Mouse (Mus musculus) MEL (cell line): ENCODE measurements around the gene Syce3.

ENCODE experiments used
- CTCF ChIP-seq, 3 experiments: IDR thresholded peaks in 2 of 3; conservative IDR thresholded peaks in 1 of 3; 2 replicates each; pipeline ENCODE4 v1.5.1; 2011 to 2012; ENCODE audit warnings: low read length in 3 of 3, low read depth in 2 of 3, mild to moderate bottlenecking in 2 of 3, improper control_type of control experiment in 1 of 3, inconsistent platforms in 1 of 3, mixed read lengths in 1 of 3, moderate library complexity in 1 of 3; ENCODE audit not compliant: control insufficient read depth in 1 of 3, insufficient read depth in 1 of 3, poor library complexity in 1 of 3, severe bottlenecking in 1 of 3
- EP300 ChIP-seq, 2 experiments: IDR thresholded peaks; 2 replicates each; pipeline ENCODE4 v1.6.1; 2011; ENCODE audit warnings: improper control_type of control experiment in 2 of 2, low read length in 2 of 2, low read depth in 1 of 2, mild to moderate bottlenecking in 1 of 2
- ETS1 ChIP-seq: IDR thresholded peaks from 2 replicates; pipeline ENCODE4 v1.6.1; 2012; ENCODE audit warnings: low read depth, mild to moderate bottlenecking, inconsistent platforms, low read length, improper control_type of control experiment, moderate library complexity
- GABPA ChIP-seq: IDR thresholded peaks from 2 replicates; pipeline ENCODE4 v1.6.1; 2012; ENCODE audit warnings: low read depth, mild to moderate bottlenecking, inconsistent platforms, low read length, improper control_type of control experiment, moderate library complexity
- JUND ChIP-seq: IDR thresholded peaks from 2 replicates; pipeline ENCODE4 v1.6.1; 2011; ENCODE audit warnings: low read depth, mild to moderate bottlenecking, improper control_type of control experiment, low read length
- KAT2A ChIP-seq: conservative IDR thresholded peaks from 2 replicates; pipeline ENCODE4 v1.6.1; 2012; ENCODE audit warnings: low read depth, low read length, improper control_type of control experiment, inconsistent platforms
- MAX ChIP-seq: IDR thresholded peaks from 2 replicates; pipeline ENCODE4 v1.6.1; 2011; ENCODE audit warnings: low read length, improper control_type of control experiment
- MAZ ChIP-seq: IDR thresholded peaks from 2 replicates; pipeline ENCODE4 v1.6.1; 2012; ENCODE audit warnings: low read depth, mild to moderate bottlenecking, inconsistent platforms, low read length, improper control_type of control experiment
- POLR2A ChIP-seq, 2 experiments: IDR thresholded peaks; 2 replicates each; pipeline ENCODE4 v1.6.1; 2011 to 2012; ENCODE audit warnings: low read length in 2 of 2, mild to moderate bottlenecking in 2 of 2, control low read depth in 1 of 2, improper control_type of control experiment in 1 of 2, low read depth in 1 of 2, moderate library complexity in 1 of 2; ENCODE audit not compliant: control insufficient read depth in 1 of 2, insufficient read depth in 1 of 2, poor library complexity in 1 of 2
- ZC3H11A ChIP-seq: IDR thresholded peaks from 2 replicates; pipeline ENCODE4 v1.6.1; 2012; ENCODE audit warnings: low read depth, mild to moderate bottlenecking, inconsistent platforms, low read length, improper control_type of control experiment

DNA sequence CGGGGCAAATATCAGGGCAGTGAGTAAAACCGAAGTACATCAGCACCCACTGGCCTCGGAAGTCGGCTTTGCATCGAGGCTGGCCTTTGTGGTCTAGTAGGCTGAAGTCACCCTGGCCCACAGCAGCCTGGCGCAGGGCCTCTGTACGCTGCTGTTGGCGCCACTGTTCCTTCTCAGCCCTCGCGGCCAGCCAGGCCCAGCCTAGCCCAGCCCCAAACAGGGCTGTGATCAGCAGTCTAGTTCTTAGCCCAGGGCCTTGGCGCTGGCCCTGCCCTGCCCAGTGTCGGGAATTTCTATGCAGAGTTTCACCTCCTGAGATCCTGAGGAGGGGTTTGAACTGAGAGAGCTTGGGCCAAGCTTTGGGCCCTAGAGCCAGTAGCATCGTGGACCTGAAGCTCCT lies 38.2 kb downstream of the Syce3 start:
- no peak for TF ChIP-seq CTCF (IDR thresholded peaks at IDR 0.05 in 2 of 3, conservative IDR thresholded peaks at IDR 0.05 in 1 of 3; ENCODE audit: control insufficient read depth in 1 of 3, insufficient read depth in 1 of 3, low read depth in 2 of 3, low read length in 3 of 3, poor library complexity in 1 of 3, severe bottlenecking in 1 of 3)
- TF ChIP-seq ETS1 = no peak
- no peak for TF ChIP-seq ZC3H11A
- TF ChIP-seq KAT2A = no peak
- TF ChIP-seq POLR2A (IDR thresholded peaks at IDR 0.05; ENCODE audit: control insufficient read depth in 1 of 2, insufficient read depth in 1 of 2, low read depth in 1 of 2, low read length in 2 of 2, poor library complexity in 1 of 2) = no peak; a peak in 1 of 4 replicates
- no peak for TF ChIP-seq EP300 (IDR thresholded peaks at IDR 0.05; ENCODE audit: low read depth in 1 of 2, low read length in 2 of 2)
- no peak for TF ChIP-seq JUND
- TF ChIP-seq MAX = no peak
- TF ChIP-seq MAZ = no peak
- no peak for TF ChIP-seq GABPA
